Mouse (Mus musculus) erythroid progenitor cell, adult 5-6 weeks (primary cell): ENCODE data around the gene Camta1. TPM values are rescaled to one million over a fixed set of nuclear protein-coding genes. Genes with fewer than 3 reads are reported as not detected.

ENCODE experiments used
- ATAC-seq: replicated peaks from 2 replicates; pipeline ENCODE4 v1.8.0; 2016; ENCODE audit warnings: moderate number of reproducible peaks, mild to moderate bottlenecking, moderate TSS enrichment, inconsistent platforms; ENCODE audit not compliant: poor library complexity, low FRiP score, severe bottlenecking
- total RNA-seq, 2 experiments: library from RNA; stranded (forward) in 1 of 2; stranded (reverse) in 1 of 2; fragments of 150-400 nt in 1 of 2; fragments of 186-747, 209-891 nt in 1 of 2; gene quantifications; 2 replicates each; pipeline versions ENCODE4 v1.2.3 to v1.2.4; 2015 to 2017; ENCODE audit warnings: low replicate concordance in 2 of 2

Camta1 gene
- total RNA-seq, 2 experiments from 2014 or later, result 13.5 to 67.5 TPM

GRCm38 (mm10) chr4:151250824-151251223, 610.9 kb downstream of the Camta1 start:
- ATAC-seq, result no peak

GRCm38 (mm10) chr4:151245068-151245797, 616.4 kb downstream of the Camta1 start:
- no peak for ATAC-seq

- no peak for ATAC-seq
Observed at GRCm38 (mm10) chr4:151243445-151243844, 618.2 kb downstream of the Camta1 start.

- ATAC-seq, result no peak
Observed at GRCm38 (mm10) chr4:151242751-151243150, 618.9 kb downstream of the Camta1 start.

- ATAC-seq, result no peak
Observed at GRCm38 (mm10) chr4:151240465-151240864, 621.2 kb downstream of the Camta1 start.

GRCm38 (mm10) chr4:151238970-151239684, 622.5 kb downstream of the Camta1 start:
- no peak for ATAC-seq

- no peak for ATAC-seq
Observed at GRCm38 (mm10) chr4:151237501-151237900, 624.2 kb downstream of the Camta1 start.

- no peak for ATAC-seq
Observed at GRCm38 (mm10) chr4:151234981-151235380, 626.7 kb downstream of the Camta1 start.

- no peak for ATAC-seq
Observed at GRCm38 (mm10) chr4:151232028-151232427, 629.6 kb downstream of the Camta1 start.

GRCm38 (mm10) chr4:151229073-151229472, 632.6 kb downstream of the Camta1 start:
- ATAC-seq, result no peak

- no peak for ATAC-seq
Observed at GRCm38 (mm10) chr4:151226496-151226895, 635.2 kb downstream of the Camta1 start.

- ATAC-seq, result no peak
Observed at GRCm38 (mm10) chr4:151224017-151224416, 637.7 kb downstream of the Camta1 start.

GRCm38 (mm10) chr4:151223263-151223996, 638.2 kb downstream of the Camta1 start:
- ATAC-seq, result no peak

- no peak for ATAC-seq
Observed at GRCm38 (mm10) chr4:151222635-151223034, 639.0 kb downstream of the Camta1 start.

GRCm38 (mm10) chr4:151216553-151217292, 645.0 kb downstream of the Camta1 start:
- no peak for ATAC-seq

GRCm38 (mm10) chr4:151215866-151216265, 645.8 kb downstream of the Camta1 start:
- ATAC-seq, result no peak

- ATAC-seq, result no peak
Observed at GRCm38 (mm10) chr4:151215179-151215578, 646.5 kb downstream of the Camta1 start.

GRCm38 (mm10) chr4:151213475-151213874, 648.2 kb downstream of the Camta1 start:
- no peak for ATAC-seq

GRCm38 (mm10) chr4:151211992-151212391, 649.7 kb downstream of the Camta1 start:
- ATAC-seq, result no peak

- no peak for ATAC-seq
Observed at GRCm38 (mm10) chr4:151207566-151207965, 654.1 kb downstream of the Camta1 start.
